Mouse (Mus musculus): ENCODE data around the gene Tmem242. TPM values are rescaled to one million over a fixed set of nuclear protein-coding genes. Genes with fewer than 3 reads are reported as not detected.

Tmem242 gene
- polyA plus RNA-seq (2016; fragmentation: Nextera tagmentation; extraction: Ambion mirVana), result 109 and 114 TPM in 2 replicates

GRCm38 (mm10) chr17:5440159-5440971, at the start of gene Tmem242:
TSS of gene Tmem242 (minus strand) at chr17:5440259.
- Histone ChIP-seq H3K9me3 (no peaks in the 10 kb centered on the region), H3K9ac (peak within 1 kb of the TSS; percentile 80), H3K4me1 (peaks cover 13% of the 10 kb centered on the region), H3K4me3 (replicated peaks) (peak within 1 kb of the TSS; percentile 67), H3K27ac (peak within 1 kb of the TSS; percentile 66; the same call in 1 of the 2 replicates), H3K4me2 (peak within 1 kb of the TSS; percentile 80), H3K27me3 (peaks cover 7% of the 10 kb centered on the region; the same call in 1 of the 2 replicates), H3K36me3 (replicated peaks) (no peaks in the 10 kb centered on the region)
- under 1% methylated on average over 27 of the region's 27 CpGs for WGBS
- ATAC-seq (ENCODE audit: low FRiP score), result peak; percentile 91

GRCm38 (mm10) chr17:5488156-5488555, 48.1 kb upstream of the Tmem242 start:
- Histone ChIP-seq H3K9me3 (no peaks in the 10 kb centered on the region), H3K4me2 (no peak overlapping the region), H3K9ac (no peak overlapping the region), H3K27ac (no peak overlapping the region), H3K4me1 (peaks cover 3% of the 10 kb centered on the region; the same call in 1 of the 2 replicates), H3K4me3 (replicated peaks) (no peak overlapping the region), H3K36me3 (replicated peaks) (no peaks in the 10 kb centered on the region), H3K27me3 (peaks cover 21% of the 10 kb centered on the region)
- ATAC-seq (ENCODE audit: low FRiP score), result no peak
- 76% methylated on average over 9 of the region's 9 CpGs for WGBS

- Histone ChIP-seq H3K27ac (no peak overlapping the region), H3K9ac (no peak overlapping the region), H3K9me3 (no peaks in the 10 kb centered on the region), H3K4me2 (no peak overlapping the region), H3K4me3 (replicated peaks) (no peak overlapping the region), H3K27me3 (peaks cover 15% of the 10 kb centered on the region; the same call in 1 of the 2 replicates), H3K36me3 (replicated peaks) (no peaks in the 10 kb centered on the region), H3K4me1 (no peaks in the 10 kb centered on the region)
- no peak for ATAC-seq (ENCODE audit: low FRiP score)
- 97% methylated on average over 1 of the region's 1 CpGs for WGBS
Observed at GRCm38 (mm10) chr17:5484663-5485062, 44.6 kb upstream of the Tmem242 start.

GRCm38 (mm10) chr17:5483456-5483855, 43.4 kb upstream of the Tmem242 start:
- no peak overlapping the region for H3K4me3 ChIP-seq (replicated peaks)
- WGBS, result 78% methylated on average over 4 of the region's 4 CpGs
- H3K4me2 ChIP-seq, result no peak overlapping the region
- no peak overlapping the region for H3K27ac ChIP-seq
- peaks cover 5% of the 10 kb centered on the region; the same call in 1 of the 2 replicates for H3K27me3 ChIP-seq
- H3K4me1 ChIP-seq, result no peaks in the 10 kb centered on the region
- no peak overlapping the region for H3K9ac ChIP-seq
- H3K36me3 ChIP-seq (replicated peaks), result no peaks in the 10 kb centered on the region
- H3K9me3 ChIP-seq, result no peaks in the 10 kb centered on the region
- ATAC-seq (ENCODE audit: low FRiP score), result no peak

GRCm38 (mm10) chr17:5475960-5476725, 36.1 kb upstream of the Tmem242 start:
- no peak overlapping the region for H3K4me3 ChIP-seq (replicated peaks)
- 0 out of 2 replicates have a peak, but pooled peaks cover 3% of the 10 kb centered on the region for H3K27me3 ChIP-seq
- no peaks in the 10 kb centered on the region for H3K4me1 ChIP-seq
- no peaks in the 10 kb centered on the region for H3K9me3 ChIP-seq
- no peak overlapping the region for H3K9ac ChIP-seq
- ATAC-seq (ENCODE audit: low FRiP score), result no peak
- 62% methylated on average over 14 of the region's 14 CpGs for WGBS
- no peak overlapping the region for H3K27ac ChIP-seq
- H3K4me2 ChIP-seq, result no peak overlapping the region
- H3K36me3 ChIP-seq (replicated peaks), result no peaks in the 10 kb centered on the region

- Histone ChIP-seq H3K9me3 (no peaks in the 10 kb centered on the region), H3K27ac (no peak overlapping the region), H3K27me3 (0 out of 2 replicates have a peak, but pooled peaks cover 3% of the 10 kb centered on the region), H3K4me3 (replicated peaks) (no peak overlapping the region), H3K4me1 (no peaks in the 10 kb centered on the region), H3K9ac (no peak overlapping the region), H3K36me3 (replicated peaks) (no peaks in the 10 kb centered on the region), H3K4me2 (no peak overlapping the region)
- ATAC-seq (ENCODE audit: low FRiP score), result no peak
- 47% methylated on average over 3 of the region's 3 CpGs for WGBS
Observed at GRCm38 (mm10) chr17:5472268-5472667, 32.2 kb upstream of the Tmem242 start.

- Histone ChIP-seq H3K9ac (no peak overlapping the region), H3K9me3 (no peaks in the 10 kb centered on the region), H3K4me1 (no peaks in the 10 kb centered on the region), H3K4me2 (no peak overlapping the region), H3K36me3 (replicated peaks) (no peaks in the 10 kb centered on the region), H3K27me3 (0 out of 2 replicates have a peak, but pooled peaks cover under 1% of the 10 kb centered on the region), H3K4me3 (replicated peaks) (no peak overlapping the region), H3K27ac (no peak overlapping the region)
- ATAC-seq (ENCODE audit: low FRiP score), result no peak
- WGBS, result 54% methylated on average over 4 of the region's 4 CpGs
Observed at GRCm38 (mm10) chr17:5467177-5467576, 27.1 kb upstream of the Tmem242 start.

GRCm38 (mm10) chr17:5466736-5467135, 26.7 kb upstream of the Tmem242 start:
- Histone ChIP-seq H3K27ac (no peak overlapping the region), H3K36me3 (replicated peaks) (no peaks in the 10 kb centered on the region), H3K4me1 (no peaks in the 10 kb centered on the region), H3K9me3 (no peaks in the 10 kb centered on the region), H3K9ac (no peak overlapping the region), H3K4me2 (no peak overlapping the region), H3K4me3 (replicated peaks) (no peak overlapping the region), H3K27me3 (no peaks in the 10 kb centered on the region)
- ATAC-seq (ENCODE audit: low FRiP score), result no peak
- WGBS, result 83% methylated on average over 8 of the region's 8 CpGs

GRCm38 (mm10) chr17:5463912-5464311, 23.9 kb upstream of the Tmem242 start:
- Histone ChIP-seq H3K27ac (no peak overlapping the region), H3K4me3 (replicated peaks) (no peak overlapping the region), H3K4me1 (no peaks in the 10 kb centered on the region), H3K36me3 (replicated peaks) (no peaks in the 10 kb centered on the region), H3K9me3 (no peaks in the 10 kb centered on the region), H3K4me2 (no peak overlapping the region), H3K9ac (no peak overlapping the region), H3K27me3 (no peaks in the 10 kb centered on the region)
- no peak for ATAC-seq (ENCODE audit: low FRiP score)
- 65% methylated on average over 2 of the region's 2 CpGs for WGBS

- Histone ChIP-seq H3K4me1 (no peaks in the 10 kb centered on the region), H3K9ac (no peak overlapping the region), H3K9me3 (no peaks in the 10 kb centered on the region), H3K4me3 (replicated peaks) (no peak overlapping the region), H3K27ac (no peak overlapping the region), H3K4me2 (no peak overlapping the region), H3K27me3 (peaks cover 13% of the 10 kb centered on the region; the same call in 1 of the 2 replicates), H3K36me3 (replicated peaks) (no peaks in the 10 kb centered on the region)
- 83% methylated on average over 4 of the region's 4 CpGs for WGBS
- no peak for ATAC-seq (ENCODE audit: low FRiP score)
Observed at GRCm38 (mm10) chr17:5453657-5454056, 13.6 kb upstream of the Tmem242 start.

- no peak for ATAC-seq (ENCODE audit: low FRiP score)
- Histone ChIP-seq H3K9ac (no peak overlapping the region), H3K4me3 (replicated peaks) (no peak overlapping the region), H3K9me3 (no peaks in the 10 kb centered on the region), H3K27me3 (peaks cover 9% of the 10 kb centered on the region; the same call in 1 of the 2 replicates), H3K36me3 (replicated peaks) (no peaks in the 10 kb centered on the region), H3K4me2 (no peak overlapping the region), H3K4me1 (peaks cover 11% of the 10 kb centered on the region), H3K27ac (no peak overlapping the region)
- 68% methylated on average over 5 of the region's 5 CpGs for WGBS
Observed at GRCm38 (mm10) chr17:5443751-5444150, 3.7 kb upstream of the Tmem242 start.

- Histone ChIP-seq H3K36me3 (replicated peaks) (no peaks in the 10 kb centered on the region), H3K4me1 (peaks cover 13% of the 10 kb centered on the region), H3K9me3 (no peaks in the 10 kb centered on the region), H3K9ac (no peak overlapping the region), H3K27ac (no peak overlapping the region), H3K4me3 (replicated peaks) (no peak overlapping the region), H3K27me3 (peaks cover 7% of the 10 kb centered on the region; the same call in 1 of the 2 replicates), H3K4me2 (no peak overlapping the region)
- WGBS, result 81% methylated on average over 3 of the region's 3 CpGs
- no peak for ATAC-seq (ENCODE audit: low FRiP score)
Observed at GRCm38 (mm10) chr17:5443260-5443659, 3.2 kb upstream of the Tmem242 start.
